Mouse (Mus musculus): ENCODE measurements around the gene Chchd3. TPM values are rescaled to one million over a fixed set of nuclear protein-coding genes. Genes with fewer than 3 reads are reported as not detected.

Gene Chchd3
- polyA plus RNA-seq, 1 experiment from 2014 or later: 150 TPM

GRCm38 (mm10) chr6:32955481-32955880, 104.6 kb downstream of the Chchd3 start:
- ATAC-seq: no peak
- no peaks in the 10 kb centered on the region for H3K27me3 ChIP-seq (replicated peaks; ENCODE audit: control insufficient read depth, insufficient read depth, low read length)
- H3K27ac ChIP-seq (ENCODE audit: low read depth, low read length): no peak overlapping the region
- no peaks in the 10 kb centered on the region for H3K9me3 ChIP-seq (replicated peaks; ENCODE audit: control insufficient read depth, low read length)
- no peak overlapping the region for H3K9ac ChIP-seq (ENCODE audit: low read length)
- H3K4me3 ChIP-seq (ENCODE audit: low read depth, low read length): no peak overlapping the region
- H3K4me1 ChIP-seq (ENCODE audit: control insufficient read depth, insufficient read depth, low read length): peaks cover under 1% of the 10 kb centered on the region; the same call in 1 of the 2 replicates
- DNase-seq (ENCODE audit: low spot score): peak; percentile 61
- WGBS: 56% methylated on average over 3 of the region's 3 CpGs
- no peak overlapping the region for H3K4me2 ChIP-seq (ENCODE audit: low read length)
- no peaks in the 10 kb centered on the region for H3K36me3 ChIP-seq (ENCODE audit: control insufficient read depth, insufficient read depth, low read length)

GRCm38 (mm10) chr6:32950973-32951372, 109.1 kb downstream of the Chchd3 start:
- 69% methylated on average over 4 of the region's 4 CpGs for WGBS
- DNase-seq (ENCODE audit: low spot score) (no peak), ATAC-seq (no peak)
- no peaks in the 10 kb centered on the region for H3K27me3 ChIP-seq (replicated peaks; ENCODE audit: control insufficient read depth, insufficient read depth, low read length)
- no peaks in the 10 kb centered on the region for H3K9me3 ChIP-seq (replicated peaks; ENCODE audit: control insufficient read depth, low read length)
- no peaks in the 10 kb centered on the region for H3K36me3 ChIP-seq (ENCODE audit: control insufficient read depth, insufficient read depth, low read length)
- no peak overlapping the region for H3K4me3 ChIP-seq (ENCODE audit: low read depth, low read length)
- no peak overlapping the region for H3K27ac ChIP-seq (ENCODE audit: low read depth, low read length)
- no peak overlapping the region for H3K9ac ChIP-seq (ENCODE audit: low read length)
- no peak overlapping the region for H3K4me2 ChIP-seq (ENCODE audit: low read length)
- peaks cover 5% of the 10 kb centered on the region; the same call in 1 of the 2 replicates for H3K4me1 ChIP-seq (ENCODE audit: control insufficient read depth, insufficient read depth, low read length)

- Histone ChIP-seq H3K9me3 (replicated peaks; ENCODE audit: control insufficient read depth, low read length) (no peaks in the 10 kb centered on the region), H3K9ac (ENCODE audit: low read length) (no peak overlapping the region), H3K36me3 (ENCODE audit: control insufficient read depth, insufficient read depth, low read length) (no peaks in the 10 kb centered on the region), H3K4me1 (ENCODE audit: control insufficient read depth, insufficient read depth, low read length) (0 out of 2 replicates have a peak, but pooled peaks cover 5% of the 10 kb centered on the region), H3K4me2 (ENCODE audit: low read length) (no peak overlapping the region), H3K27me3 (replicated peaks; ENCODE audit: control insufficient read depth, insufficient read depth, low read length) (no peaks in the 10 kb centered on the region), H3K4me3 (ENCODE audit: low read depth, low read length) (no peak overlapping the region), H3K27ac (ENCODE audit: low read depth, low read length) (no peak overlapping the region)
- no peak for ATAC-seq
- 69% methylated on average over 3 of the region's 3 CpGs for WGBS
- DNase-seq (ENCODE audit: low spot score): no peak
Measured at GRCm38 (mm10) chr6:32949702-32950101, 110.4 kb downstream of the Chchd3 start.

DNA sequence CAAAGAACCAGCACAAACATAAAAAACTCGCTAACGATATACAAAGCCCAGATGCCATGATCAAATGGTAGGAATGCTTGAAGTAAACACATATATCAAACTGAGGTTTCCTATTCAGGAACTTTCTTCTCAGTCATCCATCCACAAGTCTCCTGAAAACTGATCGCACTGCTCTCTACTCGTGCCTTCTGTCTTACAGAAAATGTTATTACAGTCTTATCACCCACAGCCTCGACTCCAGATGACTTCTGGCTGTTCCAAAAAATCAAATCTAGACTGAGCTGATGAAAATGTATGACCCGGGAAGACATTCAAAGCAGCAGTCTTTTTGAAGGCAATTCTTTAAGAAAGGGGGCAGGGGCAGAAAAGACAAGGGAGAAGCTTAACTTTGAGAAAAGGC, 112.8 kb downstream of the Chchd3 start:
- Histone ChIP-seq H3K36me3 (ENCODE audit: control insufficient read depth, insufficient read depth, low read length) (no peaks in the 10 kb centered on the region), H3K9me3 (replicated peaks; ENCODE audit: control insufficient read depth, low read length) (no peaks in the 10 kb centered on the region), H3K27ac (ENCODE audit: low read depth, low read length) (no peak overlapping the region), H3K4me2 (ENCODE audit: low read length) (no peak overlapping the region), H3K4me1 (ENCODE audit: control insufficient read depth, insufficient read depth, low read length) (0 out of 2 replicates have a peak, but pooled peaks cover 5% of the 10 kb centered on the region), H3K27me3 (replicated peaks; ENCODE audit: control insufficient read depth, insufficient read depth, low read length) (no peaks in the 10 kb centered on the region), H3K4me3 (ENCODE audit: low read depth, low read length) (no peak overlapping the region), H3K9ac (ENCODE audit: low read length) (no peak overlapping the region)
- WGBS: 66% methylated on average over 6 of the region's 6 CpGs
- no peak for ATAC-seq
- no peak for DNase-seq (ENCODE audit: low spot score)

- Histone ChIP-seq H3K36me3 (ENCODE audit: control insufficient read depth, insufficient read depth, low read length) (no peaks in the 10 kb centered on the region), H3K4me2 (ENCODE audit: low read length) (no peak overlapping the region), H3K4me1 (ENCODE audit: control insufficient read depth, insufficient read depth, low read length) (no peaks in the 10 kb centered on the region), H3K27ac (ENCODE audit: low read depth, low read length) (no peak overlapping the region), H3K27me3 (replicated peaks; ENCODE audit: control insufficient read depth, insufficient read depth, low read length) (no peaks in the 10 kb centered on the region), H3K9me3 (replicated peaks; ENCODE audit: control insufficient read depth, low read length) (no peaks in the 10 kb centered on the region), H3K4me3 (ENCODE audit: low read depth, low read length) (no peak overlapping the region), H3K9ac (ENCODE audit: low read length) (no peak overlapping the region)
- ATAC-seq (no peak), DNase-seq (ENCODE audit: low spot score) (no peak)
- 77% methylated on average over 1 of the region's 1 CpGs for WGBS
Measured at GRCm38 (mm10) chr6:32944956-32945355, 115.1 kb downstream of the Chchd3 start.

DNA sequence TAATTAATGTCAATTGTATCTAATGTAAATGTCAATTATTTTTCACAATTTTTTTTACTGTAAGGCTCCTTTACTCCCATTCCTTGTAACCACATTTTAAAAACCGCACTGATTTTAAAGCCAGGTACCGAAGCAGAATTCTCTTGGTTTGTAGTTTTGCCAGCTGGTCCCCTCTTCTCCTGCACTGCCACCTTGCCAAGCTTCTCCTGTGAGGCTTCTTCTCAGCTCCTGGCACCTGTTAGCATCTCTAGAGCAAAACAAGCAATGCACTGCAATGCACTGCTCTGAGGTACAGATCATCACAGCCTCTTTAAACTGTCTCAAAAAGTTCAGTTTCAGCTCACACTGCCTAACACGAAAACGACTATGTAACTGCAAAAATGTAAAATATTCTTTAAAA, 116.4 kb downstream of the Chchd3 start:
- DNase-seq (ENCODE audit: low spot score): no peak
- Histone ChIP-seq H3K4me2 (ENCODE audit: low read length) (no peak overlapping the region), H3K27me3 (replicated peaks; ENCODE audit: control insufficient read depth, insufficient read depth, low read length) (no peaks in the 10 kb centered on the region), H3K4me3 (ENCODE audit: low read depth, low read length) (no peak overlapping the region), H3K9ac (ENCODE audit: low read length) (no peak overlapping the region), H3K27ac (ENCODE audit: low read depth, low read length) (no peak overlapping the region), H3K36me3 (ENCODE audit: control insufficient read depth, insufficient read depth, low read length) (no peaks in the 10 kb centered on the region), H3K4me1 (ENCODE audit: control insufficient read depth, insufficient read depth, low read length) (no peaks in the 10 kb centered on the region), H3K9me3 (replicated peaks; ENCODE audit: control insufficient read depth, low read length) (no peaks in the 10 kb centered on the region)
- WGBS: 94% methylated on average over 4 of the region's 4 CpGs
- no peak for ATAC-seq

- Histone ChIP-seq H3K27me3 (replicated peaks; ENCODE audit: control insufficient read depth, insufficient read depth, low read length) (no peaks in the 10 kb centered on the region), H3K36me3 (ENCODE audit: control insufficient read depth, insufficient read depth, low read length) (no peaks in the 10 kb centered on the region), H3K4me2 (ENCODE audit: low read length) (no peak overlapping the region), H3K4me3 (ENCODE audit: low read depth, low read length) (no peak overlapping the region), H3K9ac (ENCODE audit: low read length) (no peak overlapping the region), H3K9me3 (replicated peaks; ENCODE audit: control insufficient read depth, low read length) (no peaks in the 10 kb centered on the region), H3K27ac (ENCODE audit: low read depth, low read length) (no peak overlapping the region), H3K4me1 (ENCODE audit: control insufficient read depth, insufficient read depth, low read length) (peaks cover 12% of the 10 kb centered on the region)
- 73% methylated on average over 11 of the region's 11 CpGs for WGBS
- no peak for DNase-seq (ENCODE audit: low spot score)
- no peak for ATAC-seq
Measured at GRCm38 (mm10) chr6:32940299-32940698, 119.8 kb downstream of the Chchd3 start.

DNA sequence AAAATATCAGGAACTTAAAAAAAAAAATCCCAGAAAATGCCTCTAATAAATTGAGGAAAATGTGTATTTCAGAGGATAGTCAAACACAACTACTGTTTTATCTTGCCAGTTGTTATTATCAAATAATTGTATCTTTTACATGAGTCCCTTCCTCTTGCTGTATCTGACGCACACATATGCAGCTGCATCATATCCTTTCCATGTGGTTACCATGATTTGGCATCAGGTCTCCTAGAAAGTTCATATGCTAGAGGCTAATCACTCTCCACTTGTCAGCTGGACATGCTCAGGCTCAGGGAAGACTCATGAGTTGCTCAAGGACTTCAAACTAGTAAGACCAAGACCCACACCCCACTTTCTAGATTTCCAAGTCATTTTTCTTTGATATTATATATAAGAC, 122.4 kb downstream of the Chchd3 start:
- Histone ChIP-seq H3K27me3 (replicated peaks; ENCODE audit: control insufficient read depth, insufficient read depth, low read length) (no peaks in the 10 kb centered on the region), H3K4me2 (ENCODE audit: low read length) (no peak overlapping the region), H3K4me1 (ENCODE audit: control insufficient read depth, insufficient read depth, low read length) (peaks cover 12% of the 10 kb centered on the region), H3K9me3 (replicated peaks; ENCODE audit: control insufficient read depth, low read length) (no peaks in the 10 kb centered on the region), H3K27ac (ENCODE audit: low read depth, low read length) (no peak overlapping the region), H3K4me3 (ENCODE audit: low read depth, low read length) (no peak overlapping the region), H3K9ac (ENCODE audit: low read length) (no peak overlapping the region), H3K36me3 (ENCODE audit: control insufficient read depth, insufficient read depth, low read length) (no peaks in the 10 kb centered on the region)
- WGBS: 88% methylated on average over 1 of the region's 1 CpGs
- no peak for DNase-seq (ENCODE audit: low spot score)
- ATAC-seq: no peak

DNA sequence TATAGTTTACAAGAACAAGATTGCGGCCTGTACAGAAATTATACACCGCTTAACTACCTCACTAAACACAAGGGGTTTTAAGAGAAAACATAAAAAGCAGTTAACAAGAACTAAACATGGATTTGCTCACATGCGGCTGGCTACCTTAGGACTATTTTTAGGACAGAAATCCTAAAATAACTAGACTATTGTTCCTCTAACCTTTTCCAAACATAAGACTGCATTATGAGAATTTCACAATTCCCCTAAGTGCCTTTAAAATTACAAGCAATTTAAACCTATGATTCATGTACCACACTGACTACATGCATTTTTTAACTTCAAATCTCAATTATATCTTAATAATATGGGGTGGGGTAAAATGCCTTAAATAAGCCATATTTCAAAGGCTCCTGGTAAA, 123.3 kb downstream of the Chchd3 start:
- DNase-seq (ENCODE audit: low spot score) (no peak), ATAC-seq (peak; percentile 44)
- Histone ChIP-seq H3K9ac (ENCODE audit: low read length) (no peak overlapping the region), H3K4me3 (ENCODE audit: low read depth, low read length) (no peak overlapping the region), H3K4me2 (ENCODE audit: low read length) (no peak overlapping the region), H3K27me3 (replicated peaks; ENCODE audit: control insufficient read depth, insufficient read depth, low read length) (no peaks in the 10 kb centered on the region), H3K4me1 (ENCODE audit: control insufficient read depth, insufficient read depth, low read length) (peaks cover 12% of the 10 kb centered on the region), H3K27ac (ENCODE audit: low read depth, low read length) (no peak overlapping the region), H3K36me3 (ENCODE audit: control insufficient read depth, insufficient read depth, low read length) (no peaks in the 10 kb centered on the region), H3K9me3 (replicated peaks; ENCODE audit: control insufficient read depth, low read length) (no peaks in the 10 kb centered on the region)
- WGBS: 5% methylated on average over 3 of the region's 3 CpGs
